Comparison of ENCODE assay signal across 9 mouse cellular contexts in genomic region chr16:17796519-17796918, GRCm38 (mm10). TPM values are rescaled to one million over a fixed set of nuclear protein-coding genes. Genes with fewer than 3 reads are reported as not detected.
DNase-seq lines count a peak whose midpoint lies in the region; ATAC-seq and TF ChIP-seq lines count a peak whose summit lies in the region.
"Had no signal": no experiment of that assay in that cellular context is flagged by ENCODE, and none has a peak within 500 bp of the region (broad histone marks: within the 10 kb centered on the region; RNA-seq: fewer than 3 reads in every experiment).

No protein-coding gene starts in this region.

- H3K36me3 ChIP-seq in forebrain, embryonic 11.5 days (ENCODE audit: control insufficient read depth, insufficient read depth, low read length), result 0 out of 2 replicates have a peak, but pooled peaks cover 2% of the 10 kb centered on the region
- peaks cover 29% of the 10 kb centered on the region for H3K36me3 ChIP-seq in limb, embryonic 13.5 days
- H3K36me3 ChIP-seq in neural tube, embryonic 14.5 days (ENCODE audit: control insufficient read depth, insufficient read depth, low read length), result peaks cover 11% of the 10 kb centered on the region; the same call in 1 of the 2 replicates

- no peak overlapping the region for H3K27ac ChIP-seq in left cerebral cortex, adult 2 months
- no peak overlapping the region for H3K27ac ChIP-seq in forebrain, embryonic 11.5 days (ENCODE audit: low read depth, low read length)
- peak overlapping the region; percentile 98 for H3K27ac ChIP-seq in limb, embryonic 13.5 days
- no peak overlapping the region for H3K27ac ChIP-seq in neural tube, embryonic 14.5 days (ENCODE audit: low read depth, low read length)
- H3K27ac ChIP-seq in cerebellum, adult 2 months (ENCODE audit: insufficient read depth, low read length), result no peak overlapping the region

- intact Hi-C loops in left cerebral cortex, adult 2 months (cut with DNase I), result no loop called here
- intact Hi-C loops in left cerebral cortex, postnatal 4 days (cut with DNase I), result no loop called here

- no peak for TF ChIP-seq POLR2A in cerebellum, adult 2 months (IDR thresholded peaks at IDR 0.05; ENCODE audit: borderline replicate concordance, insufficient read depth, low read length)

- peak overlapping the region; percentile 64 for H3K9ac ChIP-seq in forebrain, embryonic 11.5 days (ENCODE audit: low read length)
- peak overlapping the region; percentile 97 for H3K9ac ChIP-seq in limb, embryonic 13.5 days
- no peak overlapping the region for H3K9ac ChIP-seq in neural tube, embryonic 14.5 days (replicated peaks; ENCODE audit: low read depth, low read length)

- peaks cover 57% of the 10 kb centered on the region for H3K27me3 ChIP-seq in forebrain, embryonic 11.5 days (ENCODE audit: control insufficient read depth, insufficient read depth, low read length)
- H3K27me3 ChIP-seq in limb, embryonic 13.5 days, result peaks cover 10% of the 10 kb centered on the region; the same call in 1 of the 2 replicates
- H3K27me3 ChIP-seq in neural tube, embryonic 14.5 days (ENCODE audit: control insufficient read depth, insufficient read depth, low read length), result peaks cover 53% of the 10 kb centered on the region
- peaks cover 4% of the 10 kb centered on the region; the same call in 1 of the 2 replicates for H3K27me3 ChIP-seq in cerebellum, adult 2 months (ENCODE audit: control insufficient read depth, insufficient read depth, low read length)

- H3K4me2 ChIP-seq in forebrain, embryonic 11.5 days (ENCODE audit: low read depth, low read length, severe bottlenecking), result peak overlapping the region; percentile 73
- peak overlapping the region; percentile 75 for H3K4me2 ChIP-seq in limb, embryonic 13.5 days (replicated peaks)
- H3K4me2 ChIP-seq in neural tube, embryonic 14.5 days (ENCODE audit: low read depth, low read length), result peak overlapping the region; percentile 76

- no peak for TF ChIP-seq CTCF in left cerebral cortex, adult 2 months (IDR thresholded peaks at IDR 0.05)
- TF ChIP-seq CTCF in cerebellum, adult 2 months (IDR thresholded peaks at IDR 0.05; ENCODE audit: borderline replicate concordance, insufficient read depth, low read depth, low read length), result no peak

- ATAC-seq in forebrain, embryonic 11.5 days (replicated peaks; ENCODE audit: low FRiP score), result no peak
- no peak for ATAC-seq in limb, embryonic 13.5 days (ENCODE audit: low FRiP score, low read depth)
- ATAC-seq in neural tube, embryonic 14.5 days (ENCODE audit: low read depth), result no peak

- H3K4me1 ChIP-seq in forebrain, embryonic 11.5 days (replicated peaks; ENCODE audit: control insufficient read depth, insufficient read depth, low read length), result peaks cover 13% of the 10 kb centered on the region
- peaks cover 48% of the 10 kb centered on the region for H3K4me1 ChIP-seq in limb, embryonic 13.5 days
- peaks cover 14% of the 10 kb centered on the region for H3K4me1 ChIP-seq in neural tube, embryonic 14.5 days (ENCODE audit: control insufficient read depth, insufficient read depth, low read length)
- no peaks in the 10 kb centered on the region for H3K4me1 ChIP-seq in cerebellum, adult 2 months (ENCODE audit: control insufficient read depth, insufficient read depth, low read length)

- DNase-seq in left cerebral cortex, adult 2 months (ENCODE audit: extremely low spot score in 1 of 2, low spot score in 2 of 2), result no peak
- DNase-seq in left cerebral cortex, postnatal 4 days, result no peak
- DNase-seq in forebrain, embryonic 11.5 days (ENCODE audit: low spot score), result no peak
- DNase-seq in cerebellum, adult 2 months, result no peak
- no peak for DNase-seq in thymus, postnatal 36 days
- no peak for DNase-seq in gastrocnemius, postnatal 4 days (ENCODE audit: low spot score in 2 of 2)
- DNase-seq: cerebellum, postnatal 36 days had no signal

- H3K9me3 ChIP-seq in forebrain, embryonic 11.5 days (ENCODE audit: control insufficient read depth, low read length), result no peaks in the 10 kb centered on the region
- H3K9me3 ChIP-seq in limb, embryonic 13.5 days, result no peaks in the 10 kb centered on the region
- no peaks in the 10 kb centered on the region for H3K9me3 ChIP-seq in neural tube, embryonic 14.5 days (ENCODE audit: control insufficient read depth, low read length)

- peak overlapping the region; percentile 11; the same call in 1 of the 2 replicates for H3K4me3 ChIP-seq in left cerebral cortex, adult 2 months
- peak overlapping the region; percentile 48; the same call in 1 of the 2 replicates for H3K4me3 ChIP-seq in forebrain, embryonic 11.5 days (ENCODE audit: low read depth, low read length)
- H3K4me3 ChIP-seq in limb, embryonic 13.5 days, result peak overlapping the region; percentile 93
- H3K4me3 ChIP-seq in neural tube, embryonic 14.5 days (ENCODE audit: low read depth, low read length), result peak overlapping the region; percentile 39
- no peak overlapping the region for H3K4me3 ChIP-seq in cerebellum, adult 2 months (replicated peaks; ENCODE audit: insufficient read depth, low read depth, low read length)

RNA-seq across cellular contexts. Expression of gene Scarf2, which starts 0.6 kb away (rescaled TPM):
- 1 to 10 TPM; 2.8 to 5.9 TPM for total RNA-seq in left cerebral cortex, adult 2 months (2021)
- 1 to 10 TPM; 5.6 to 6.3 TPM for total RNA-seq in left cerebral cortex, postnatal 4 days (2021)
- polyA plus RNA-seq in forebrain, embryonic 11.5 days (2014; fragmentation: Nextera tagmentation; extraction: Ambion mirVana), result 7.4 and 7.9 TPM in 2 replicates
- polyA plus RNA-seq in limb, embryonic 13.5 days (2015; fragmentation: Nextera tagmentation; extraction: Ambion mirVana), result 28.8 and 29.4 TPM in 2 replicates
- 0.95 and 2.0 TPM in 2 replicates for polyA plus RNA-seq in neural tube, embryonic 14.5 days (2014; fragmentation: Nextera tagmentation; extraction: Ambion mirVana)
- polyA plus RNA-seq in cerebellum, adult 2 months (2012; rRNA removed), result 2.1 and 2.5 TPM in 2 replicates
- 10 to 100 TPM; 33.7 to 37.3 TPM for total RNA-seq in gastrocnemius, postnatal 4 days (2021)

RNA-seq across cellular contexts. Expression of gene B830017H08Rik, which starts 36.4 kb away (rescaled TPM):
- 1 to 10 TPM; 3.4 to 4.1 TPM for total RNA-seq in left cerebral cortex, adult 2 months (2021)
- 1 to 10 TPM; 3.9 to 4.3 TPM for total RNA-seq in left cerebral cortex, postnatal 4 days (2021)
- not detected in 2 replicates for polyA plus RNA-seq in forebrain, embryonic 11.5 days (2014; fragmentation: Nextera tagmentation; extraction: Ambion mirVana)
- polyA plus RNA-seq in limb, embryonic 13.5 days (2015; fragmentation: Nextera tagmentation; extraction: Ambion mirVana), result 0.09 and 0.36 TPM in 2 replicates
- 4.7 and 6.5 TPM in 2 replicates for polyA plus RNA-seq in neural tube, embryonic 14.5 days (2014; fragmentation: Nextera tagmentation; extraction: Ambion mirVana)
- polyA plus RNA-seq in cerebellum, adult 2 months (2012; rRNA removed), result 4.3 and 4.7 TPM in 2 replicates
- under 1 TPM in 1 of 2 experiments, not detected in 1; 0.25 TPM for total RNA-seq in gastrocnemius, postnatal 4 days (2021)

RNA-seq across cellular contexts. Expression of gene Klhl22, which starts 37.1 kb away (rescaled TPM):
- 10 to 100 TPM; 84.9 to 86.0 TPM for total RNA-seq in left cerebral cortex, adult 2 months (2021)
- total RNA-seq in left cerebral cortex, postnatal 4 days (2021), result 10 to 100 TPM; 86.2 to 95.3 TPM
- 54.6 and 57.7 TPM in 2 replicates for polyA plus RNA-seq in forebrain, embryonic 11.5 days (2014; fragmentation: Nextera tagmentation; extraction: Ambion mirVana)
- polyA plus RNA-seq in limb, embryonic 13.5 days (2015; fragmentation: Nextera tagmentation; extraction: Ambion mirVana), result 92.9 and 106 TPM in 2 replicates
- polyA plus RNA-seq in neural tube, embryonic 14.5 days (2014; fragmentation: Nextera tagmentation; extraction: Ambion mirVana), result 90.9 and 98.9 TPM in 2 replicates
- 101 and 106 TPM in 2 replicates for polyA plus RNA-seq in cerebellum, adult 2 months (2012; rRNA removed)
- 10 to 100 TPM; 56.9 to 60.4 TPM for total RNA-seq in gastrocnemius, postnatal 4 days (2021)

RNA-seq across cellular contexts. Expression of gene Car15, which starts 41.6 kb away (rescaled TPM):
- 10 to 100 TPM; 12.2 to 16.4 TPM for total RNA-seq in left cerebral cortex, adult 2 months (2021)
- 1 to 10 TPM; 6.8 to 7.1 TPM for total RNA-seq in left cerebral cortex, postnatal 4 days (2021)
- 4.3 and 4.6 TPM in 2 replicates for polyA plus RNA-seq in forebrain, embryonic 11.5 days (2014; fragmentation: Nextera tagmentation; extraction: Ambion mirVana)
- polyA plus RNA-seq in limb, embryonic 13.5 days (2015; fragmentation: Nextera tagmentation; extraction: Ambion mirVana), result 2.7 and 3.0 TPM in 2 replicates
- polyA plus RNA-seq in neural tube, embryonic 14.5 days (2014; fragmentation: Nextera tagmentation; extraction: Ambion mirVana), result 3.9 and 4.0 TPM in 2 replicates
- 48.4 and 58.9 TPM in 2 replicates for polyA plus RNA-seq in cerebellum, adult 2 months (2012; rRNA removed)
- under 1 TPM; 0.83 to 0.98 TPM for total RNA-seq in gastrocnemius, postnatal 4 days (2021)
